Mouse (Mus musculus) urinary bladder, postnatal 4 days (tissue): ENCODE measurements around the gene Rabepk.
"Not testable (repeated sequence)": the region's sequence is repeated elsewhere in the genome, so short reads cannot be mapped to it uniquely, and the experiment has no call there.

Source experiments
- DNase-seq, 2 experiments: peaks; one replicate each; pipeline ENCODE4 v3.0.0; 2021 to 2022; ENCODE audit warnings: low spot score in 2 of 2

The Rabepk gene

DNA sequence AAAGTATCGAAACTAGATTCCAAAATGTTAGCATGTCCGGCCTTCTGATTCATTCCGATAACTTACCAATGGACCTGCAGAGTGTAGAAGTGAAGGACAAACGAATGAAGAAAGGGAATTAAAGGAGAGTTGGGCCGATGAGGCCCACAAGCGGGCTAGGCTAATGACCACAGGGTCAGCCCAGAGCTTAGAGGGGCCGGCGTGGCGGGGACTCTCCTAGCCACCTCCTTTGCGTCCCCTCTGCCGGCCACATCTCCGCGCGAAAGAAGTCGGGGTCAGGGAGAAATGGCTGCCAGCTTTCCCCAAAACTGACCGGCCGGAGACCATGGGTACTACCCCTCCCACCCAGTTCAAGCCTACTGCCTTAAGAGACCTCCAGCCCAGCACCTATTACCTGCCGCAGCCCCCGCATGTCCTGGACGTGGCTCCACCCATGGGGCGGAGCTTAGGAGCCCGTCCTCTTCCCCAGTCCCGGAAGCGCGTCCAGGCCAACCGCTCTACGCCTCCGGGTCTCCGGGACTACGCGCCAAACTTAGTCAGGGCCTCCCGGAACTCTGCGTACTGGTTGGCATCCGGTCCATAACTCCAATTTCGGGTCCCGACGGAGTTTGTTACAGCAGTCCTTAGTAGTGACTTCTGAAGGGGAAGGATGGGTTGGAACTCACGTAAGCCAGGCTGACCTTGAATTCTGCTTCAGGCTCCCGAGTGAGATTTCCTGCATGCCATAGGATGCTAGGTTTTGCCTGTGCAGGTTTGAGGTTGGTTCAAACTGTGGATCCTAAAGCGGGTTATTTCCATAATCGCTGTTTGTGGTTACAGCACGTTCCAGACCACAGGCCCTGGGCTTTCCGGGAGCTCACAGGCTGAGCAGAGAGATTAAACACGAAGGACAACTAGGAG, at the start of gene Rabepk:
Rabepk (minus strand) TSS at position 556 of the 900 bp plus-strand sequence.
- peak; percentile 75 to 83 for DNase-seq

DNA sequence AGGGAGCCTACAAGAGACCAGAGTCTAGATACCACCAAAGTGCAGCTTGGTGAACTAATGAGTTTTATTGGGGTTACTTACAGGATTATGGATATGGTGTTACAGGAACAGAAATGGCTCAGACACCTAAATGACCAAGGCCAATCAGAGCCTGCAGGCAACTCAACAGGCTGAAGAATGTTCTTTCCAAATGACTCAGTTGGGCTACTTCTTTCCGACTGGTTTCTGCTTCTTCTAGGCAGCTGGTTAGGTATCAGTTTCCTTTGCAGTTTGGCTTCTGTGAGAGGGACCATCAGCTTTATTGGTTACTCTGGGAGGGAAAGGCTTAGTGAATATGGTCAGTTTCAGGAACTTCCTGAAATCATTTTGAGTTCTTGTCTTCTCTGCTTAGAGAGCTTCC, 48.0 kb upstream of the Rabepk start:
- DNase-seq, result no peak

DNA sequence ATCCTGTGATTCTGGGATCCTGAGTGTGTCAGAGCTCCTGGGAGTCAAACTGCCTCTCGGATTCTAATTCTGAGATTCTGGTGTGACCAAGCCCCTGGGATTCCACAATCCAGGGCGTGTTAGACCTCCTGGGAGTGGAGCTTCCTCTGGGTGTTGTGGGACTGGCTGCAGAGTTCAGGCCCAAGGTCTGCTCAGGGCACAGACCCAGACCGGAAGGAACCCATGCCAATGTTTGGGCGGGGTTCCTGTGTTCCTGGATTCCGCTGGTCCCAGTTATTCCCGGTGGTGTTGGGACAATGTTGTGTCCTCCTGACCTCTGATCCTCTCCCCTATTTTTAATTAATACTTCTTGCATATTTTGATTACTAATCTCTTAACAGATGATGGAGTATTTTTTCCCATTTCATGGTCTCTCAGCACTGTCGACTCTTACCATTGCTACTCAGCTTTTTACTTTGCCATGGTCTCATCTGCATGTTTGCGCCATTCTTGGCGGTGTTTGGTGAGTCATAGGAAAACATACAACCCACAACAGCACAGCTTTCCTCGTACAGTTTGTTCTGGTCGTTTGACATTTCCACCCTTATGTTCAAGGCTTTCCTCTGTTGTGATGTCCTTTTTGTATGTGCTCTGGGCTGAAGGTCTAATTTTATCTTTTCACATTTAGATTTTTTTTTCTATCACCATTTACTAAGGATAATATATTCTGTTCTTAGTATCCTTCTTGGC, 43.7 kb upstream of the Rabepk start:
- no peak for DNase-seq

DNA sequence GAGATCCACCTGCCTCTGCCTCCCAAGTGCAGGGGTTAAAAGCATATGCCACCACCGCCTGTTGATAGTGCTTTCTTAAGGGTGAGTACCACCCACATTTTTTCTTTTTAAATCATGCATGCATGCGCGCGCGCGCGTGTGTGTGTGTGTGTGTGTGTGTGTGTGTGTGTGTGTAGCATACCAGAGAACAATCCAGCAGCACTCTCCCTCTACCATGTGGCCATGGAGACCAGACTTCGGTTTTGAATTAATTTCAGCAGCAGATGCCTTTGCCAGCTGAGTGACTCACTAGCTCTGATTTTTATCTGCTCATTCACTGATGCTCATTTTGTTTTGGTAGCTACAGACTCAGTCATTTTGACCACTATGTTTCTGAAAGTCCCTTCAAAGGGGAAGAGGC, 42.0 kb upstream of the Rabepk start:
- no peak for DNase-seq

DNA sequence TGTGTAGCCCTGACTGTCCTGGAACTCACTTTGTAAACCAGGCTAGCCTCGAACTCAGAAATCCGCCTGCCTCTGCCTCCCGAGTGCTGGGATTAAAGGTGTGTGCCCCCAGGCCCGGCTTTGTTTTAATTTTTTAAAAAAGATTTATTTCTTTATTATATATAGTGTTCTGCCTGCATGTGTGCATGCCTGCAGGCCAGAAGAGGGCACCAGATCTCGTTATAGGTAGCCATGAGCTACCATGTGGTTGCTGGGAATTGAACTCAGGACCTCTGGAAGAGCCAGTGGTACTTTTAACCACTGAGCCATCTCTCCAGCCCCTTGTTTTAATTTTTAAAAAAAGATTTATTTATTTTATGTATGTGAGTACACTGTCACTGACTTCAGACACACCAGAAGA, 40.4 kb upstream of the Rabepk start:
- DNase-seq, result not testable (repeated sequence)

DNA sequence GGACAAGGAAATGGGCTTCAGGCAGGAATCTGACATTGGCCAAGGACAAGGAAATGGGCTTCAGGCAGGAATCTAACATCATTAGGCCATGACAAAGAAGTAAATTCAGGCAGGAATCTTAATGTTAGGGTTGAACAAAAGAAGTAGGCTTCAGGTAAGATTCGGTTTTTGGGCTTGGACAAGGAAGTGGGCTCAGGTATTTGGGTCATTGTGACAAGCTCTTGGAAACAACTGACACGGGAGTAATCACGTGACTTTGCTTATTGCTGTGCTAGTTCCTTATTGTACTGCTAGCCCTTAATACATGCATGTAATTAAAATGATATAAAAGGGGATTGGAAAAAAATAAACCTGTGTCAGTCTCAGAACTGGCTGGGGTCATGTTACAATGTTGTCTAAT, 36.0 kb upstream of the Rabepk start:
- DNase-seq, result no peak

DNA sequence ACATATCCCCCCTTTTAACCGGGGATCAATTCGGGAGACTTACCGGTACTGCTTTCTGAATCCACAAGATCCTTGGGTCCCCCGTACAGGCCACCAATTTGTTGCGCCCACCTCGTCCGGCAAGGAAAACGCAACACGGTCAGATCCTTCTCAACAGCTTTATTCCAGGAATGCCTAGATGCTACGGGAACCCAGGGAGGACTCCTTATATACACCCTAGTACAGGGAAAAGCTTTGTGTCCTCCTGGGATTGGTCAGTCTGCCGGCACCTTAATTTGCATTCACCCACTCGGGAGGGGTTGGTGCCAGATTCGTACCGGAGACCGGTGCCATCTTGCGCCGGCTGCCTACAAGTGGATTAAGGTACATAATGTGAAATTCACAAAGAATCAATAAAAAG, 33.9 kb upstream of the Rabepk start:
- no peak for DNase-seq

DNA sequence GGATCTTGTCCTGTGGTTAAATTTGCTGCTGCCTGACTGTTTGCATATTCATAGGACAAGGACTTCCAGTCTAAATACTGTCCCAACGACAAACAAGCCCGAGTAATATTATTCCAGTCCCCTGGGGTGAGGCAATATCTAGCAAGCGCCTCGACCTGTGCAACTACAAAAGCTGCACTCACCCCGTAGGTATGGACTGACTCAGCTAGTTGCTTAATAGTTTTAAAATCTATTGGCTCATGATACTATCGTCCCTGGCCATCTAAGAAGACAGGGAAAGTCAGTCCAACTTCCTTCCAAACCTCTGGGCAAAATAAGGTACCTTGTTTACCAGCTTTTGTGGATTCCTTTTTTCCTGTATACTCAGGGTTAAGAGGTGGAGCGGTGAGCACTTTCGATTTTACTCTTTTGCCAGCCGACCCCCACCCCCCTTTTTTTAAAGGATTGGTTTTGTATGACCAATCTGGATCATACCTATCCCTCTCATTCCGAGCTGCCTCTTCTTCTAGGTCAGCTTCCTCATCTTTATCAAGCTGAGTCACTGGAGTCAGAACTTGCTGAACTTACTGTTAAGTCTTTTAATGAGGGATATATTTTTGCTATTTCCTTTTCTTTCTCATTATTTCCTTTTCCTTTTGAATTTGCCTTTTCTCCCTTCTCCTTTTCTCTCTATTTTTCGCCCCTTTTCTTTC, 33.2 kb upstream of the Rabepk start, which contains the start of gene Gm34653:
Gm34653 (plus strand) TSS at position 242 of the 692 bp plus-strand sequence.
- DNase-seq, result not testable (repeated sequence)

DNA sequence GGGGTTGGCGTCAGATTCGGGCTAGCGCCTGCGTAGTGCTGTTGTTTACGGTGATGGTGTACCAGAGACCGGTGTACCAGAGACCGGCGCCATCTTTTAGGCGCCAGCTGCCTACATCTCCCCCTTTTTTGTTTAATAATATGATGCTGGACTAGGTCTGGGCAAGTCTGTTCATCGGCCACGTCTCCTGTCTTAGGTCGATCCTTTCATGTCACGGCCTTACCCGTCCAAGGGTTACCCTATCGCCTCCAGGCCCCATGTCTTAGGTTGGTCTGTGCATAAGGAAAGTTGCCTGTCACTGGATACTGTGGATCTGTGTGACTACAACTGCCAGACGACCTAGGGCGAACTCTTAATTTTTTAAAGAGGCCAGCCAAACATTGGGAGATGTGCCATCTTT, 30.4 kb upstream of the Rabepk start:
- DNase-seq, result not testable (repeated sequence)

DNA sequence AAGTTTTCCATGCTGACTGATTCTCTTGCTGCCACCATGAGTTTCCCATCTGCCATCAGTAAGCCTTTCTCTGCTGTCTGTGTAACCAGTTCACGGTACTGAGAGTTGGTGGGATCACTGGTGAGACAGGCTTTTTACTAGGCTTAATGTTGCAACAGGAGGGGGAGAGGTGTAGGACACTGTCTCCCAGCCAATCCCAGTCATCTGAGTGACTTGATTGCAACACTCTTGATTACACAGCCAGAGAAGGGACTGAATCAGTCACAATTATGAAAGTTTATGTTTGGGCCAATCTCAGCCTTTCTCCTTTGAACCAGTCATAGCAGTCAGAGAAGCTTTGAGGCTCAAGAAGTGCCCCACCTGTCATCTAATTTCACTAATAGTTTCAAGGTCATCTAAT, 28.3 kb upstream of the Rabepk start:
- no peak for DNase-seq

DNA sequence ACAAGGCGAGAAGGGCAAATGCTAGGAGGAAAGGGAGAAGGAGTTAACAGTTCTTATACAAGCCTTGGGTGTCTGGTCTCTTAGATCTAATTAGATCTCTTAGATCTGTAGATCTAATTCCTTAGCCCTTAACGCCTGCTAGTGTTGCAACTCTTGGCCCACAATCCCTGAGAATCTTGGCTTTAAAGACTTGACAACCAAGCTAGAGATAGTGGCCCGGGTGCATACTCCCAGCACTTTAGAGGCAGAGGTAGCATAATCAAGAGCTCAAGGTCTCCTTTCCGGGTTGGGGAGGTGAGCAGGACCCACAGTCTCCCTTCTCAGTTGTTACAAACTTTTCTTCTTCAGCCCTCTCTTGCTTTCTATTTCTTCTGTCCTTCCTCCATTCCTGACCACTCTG, 27.9 kb upstream of the Rabepk start:
- no peak for DNase-seq

DNA sequence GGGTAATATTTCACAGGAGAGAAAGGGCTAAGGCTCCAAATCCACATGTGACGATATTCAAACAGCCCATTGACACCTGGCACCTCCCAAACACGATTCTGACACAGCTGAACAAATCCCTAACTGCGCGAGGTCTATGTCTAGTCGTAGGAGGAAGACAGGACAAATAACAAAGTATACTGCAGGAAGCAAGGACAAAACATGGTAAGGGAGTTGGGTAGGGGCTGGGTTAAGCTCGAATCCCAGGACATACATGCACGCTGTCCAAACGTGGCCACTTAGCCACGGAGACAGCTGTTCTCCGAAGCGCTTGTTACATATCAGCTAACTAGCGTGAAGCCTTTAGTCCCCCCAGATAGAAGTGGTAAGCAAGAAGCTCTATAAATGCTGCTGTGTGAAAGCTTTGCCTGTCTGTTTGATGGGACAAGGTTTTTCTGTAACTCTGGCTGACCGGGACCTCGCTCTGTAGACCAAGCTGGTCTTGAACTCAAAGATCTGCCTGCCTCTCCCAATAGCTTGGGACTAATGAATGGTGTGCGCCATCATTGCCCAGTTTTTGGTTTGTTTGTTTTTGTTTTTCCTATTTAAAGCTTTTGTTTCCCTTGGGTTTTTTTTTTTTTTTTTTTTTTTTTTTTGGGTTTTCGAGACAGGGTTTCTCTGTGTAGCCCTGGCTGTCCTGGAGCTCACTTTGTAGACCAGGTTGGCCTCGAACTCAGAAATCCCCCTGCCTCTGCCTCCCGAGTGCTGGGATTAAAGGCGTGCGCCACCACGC, 26.9 kb upstream of the Rabepk start:
- DNase-seq, result no peak

DNA sequence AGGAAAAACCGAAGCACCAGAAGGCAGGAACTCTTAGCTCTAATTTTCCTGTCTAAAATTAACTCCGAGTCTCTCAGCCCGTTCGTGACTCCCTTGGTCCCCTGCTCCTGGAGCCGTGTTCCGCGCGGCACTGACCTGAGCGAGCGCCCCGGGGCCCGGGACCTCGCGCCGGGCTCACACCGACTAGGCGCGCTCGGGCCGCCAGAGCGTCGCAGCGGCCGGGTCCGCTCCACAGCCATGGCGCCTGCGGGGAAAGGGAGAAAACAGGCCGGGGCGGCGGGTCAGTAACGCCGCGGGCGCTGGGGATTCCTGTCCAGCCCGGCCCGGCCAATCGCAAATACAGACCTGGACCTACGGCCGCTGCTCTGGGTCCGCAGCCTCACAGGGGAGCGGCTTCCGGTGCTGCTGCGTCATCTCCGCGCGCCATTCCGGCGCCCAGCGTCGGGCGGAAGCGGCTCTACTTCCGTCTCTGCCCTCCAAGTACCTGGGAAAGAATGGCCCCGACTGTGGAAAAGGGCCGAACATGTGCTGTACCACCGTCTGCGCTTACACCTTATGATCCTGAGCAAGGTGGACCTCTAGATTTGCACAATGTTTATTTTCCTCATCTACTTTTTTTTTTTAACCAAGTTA, 26.2 kb upstream of the Rabepk start, which contains the start of gene Fbxw2:
Fbxw2 (minus strand) TSS at position 485 of the 633 bp plus-strand sequence.
- peak; percentile 88 to 92 for DNase-seq

DNA sequence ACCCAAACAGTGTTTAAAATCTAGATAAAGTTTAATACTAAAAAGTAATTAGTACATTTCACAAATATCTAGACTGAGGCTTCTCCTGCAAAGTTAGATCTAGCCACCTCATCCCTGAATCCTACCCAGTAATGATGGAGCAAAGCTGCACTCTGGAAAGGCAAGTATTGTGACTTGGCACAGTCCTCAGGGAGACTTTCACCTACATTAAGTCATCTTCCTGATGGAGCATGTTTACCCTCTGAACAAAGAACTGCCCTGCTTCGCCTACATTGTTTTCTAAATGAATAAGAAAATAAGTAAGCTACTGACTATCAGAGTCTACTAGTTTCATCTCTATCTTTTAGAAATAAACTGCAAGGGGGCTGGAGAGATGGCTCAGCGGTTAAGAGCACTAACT, 18.8 kb upstream of the Rabepk start:
- no peak for DNase-seq

DNA sequence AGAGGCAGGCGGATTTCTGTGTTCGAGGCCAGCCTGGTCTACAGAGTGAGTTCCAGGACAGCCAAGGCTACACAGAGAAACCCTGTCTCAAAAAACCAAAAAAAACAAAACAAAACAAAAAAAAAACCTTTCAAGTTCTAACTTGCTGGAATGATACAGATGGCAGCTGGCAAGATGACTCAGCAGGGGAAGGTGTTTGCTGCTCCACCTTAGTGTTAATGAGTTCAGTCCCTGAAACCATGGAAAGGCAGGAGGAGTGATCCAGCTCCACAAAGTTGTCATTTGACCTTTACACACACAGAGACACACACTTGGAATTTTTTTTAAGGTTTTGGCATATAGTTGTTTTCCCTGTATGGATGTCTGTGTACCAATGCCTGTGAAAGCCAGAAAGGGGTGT, 16.2 kb upstream of the Rabepk start:
- not testable (repeated sequence) for DNase-seq

DNA sequence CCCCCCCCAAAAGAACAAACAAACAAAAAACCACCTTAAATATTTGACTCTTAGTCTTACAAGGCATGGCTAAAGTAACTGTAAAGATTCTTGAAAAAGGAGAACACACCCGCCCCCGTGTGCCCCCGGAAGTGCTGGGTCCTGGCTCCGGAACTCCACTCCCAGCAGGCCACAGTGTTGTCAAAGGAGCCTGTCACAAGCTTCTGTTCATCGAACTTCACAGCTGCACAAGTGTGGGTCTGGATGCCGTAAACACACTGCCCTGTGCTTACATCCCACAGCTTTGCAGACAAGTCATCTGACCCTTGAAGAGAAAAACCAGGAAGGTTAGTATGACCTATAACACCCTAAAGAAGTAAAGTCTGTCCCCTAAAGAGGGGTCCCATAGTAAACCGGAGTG, 13.0 kb upstream of the Rabepk start:
- no peak for DNase-seq

DNA sequence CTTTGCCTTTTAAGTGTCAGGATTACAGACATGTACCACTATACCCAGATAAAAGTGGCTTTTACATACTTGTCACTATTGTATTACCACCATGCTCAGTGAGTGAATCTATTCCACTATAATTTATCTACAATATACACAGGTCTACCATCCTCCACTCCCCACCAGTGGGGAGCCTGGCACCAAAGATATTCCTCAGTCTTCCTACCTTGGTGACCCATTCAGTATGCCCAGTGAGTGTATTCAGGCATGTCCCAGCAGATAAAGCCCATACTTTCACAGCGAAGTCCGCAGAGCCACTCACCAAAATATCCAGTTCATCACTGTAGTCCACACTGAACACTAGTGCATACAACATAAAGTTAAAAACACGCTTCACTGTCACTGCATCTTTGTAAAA, 11.1 kb upstream of the Rabepk start:
- no peak for DNase-seq

DNA sequence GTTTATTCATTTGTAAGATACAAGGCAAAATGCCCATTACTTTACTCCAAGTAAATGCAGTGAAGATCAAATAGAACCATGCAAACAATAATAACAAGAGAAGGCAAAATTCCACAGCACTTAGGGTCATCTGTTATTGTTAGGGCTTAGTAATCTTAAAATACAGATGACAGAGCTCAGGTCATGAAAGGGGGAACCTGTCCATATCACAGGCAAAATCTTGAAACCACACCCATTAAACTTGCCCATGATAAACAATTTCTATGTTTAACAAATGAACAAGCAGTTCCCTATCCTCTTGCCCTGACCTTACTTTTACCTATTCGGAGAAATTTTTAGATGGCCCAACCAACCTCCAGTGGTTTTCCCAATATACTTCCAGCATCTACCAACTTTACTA, 9.9 kb upstream of the Rabepk start:
- no peak for DNase-seq

DNA sequence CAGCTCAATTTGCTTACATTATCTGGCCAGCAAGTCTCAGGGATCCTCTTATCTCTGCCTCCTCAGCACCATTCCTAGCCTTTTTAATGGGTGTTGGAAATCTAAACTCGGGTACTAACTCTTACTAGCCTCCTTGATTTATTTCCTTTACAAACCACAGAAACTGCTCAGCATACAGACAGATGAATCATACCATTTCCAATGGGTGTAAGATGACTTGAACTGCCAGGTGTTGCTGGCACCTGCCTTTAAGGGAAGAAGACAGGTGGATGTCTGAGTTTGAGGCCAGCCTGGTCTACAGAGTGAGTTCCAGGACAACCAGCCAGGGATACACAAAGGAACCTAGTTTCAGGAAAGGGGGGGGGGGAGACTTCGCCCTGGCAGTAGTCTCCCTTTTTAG, 8.3 kb upstream of the Rabepk start:
- DNase-seq, result no peak

DNA sequence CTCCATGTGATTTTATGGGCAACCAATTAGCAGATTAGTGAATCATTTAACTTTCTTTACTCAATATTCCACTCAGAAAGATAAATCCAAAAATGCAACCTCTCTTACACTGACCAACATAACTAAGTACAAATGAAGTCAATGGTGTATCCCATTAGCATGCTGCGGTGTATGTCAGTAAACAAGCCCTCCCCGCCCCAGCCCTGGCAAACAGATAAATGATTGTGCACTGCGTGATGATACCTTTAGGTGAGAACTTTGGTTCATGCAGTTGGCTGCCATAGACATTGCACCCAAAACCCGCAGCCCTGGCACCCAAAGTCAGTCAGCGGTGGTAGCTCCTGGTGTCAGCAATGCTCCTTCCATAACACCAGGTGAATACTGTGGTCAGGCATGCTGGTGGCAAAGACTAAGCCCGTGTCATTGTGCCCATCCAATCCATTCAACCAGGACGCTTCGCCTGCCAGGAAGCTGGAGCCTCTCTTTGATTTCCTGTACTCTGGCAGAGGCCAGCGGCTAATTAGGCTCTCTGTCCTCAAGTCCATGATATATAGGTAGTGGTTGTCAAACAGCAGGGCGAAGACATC, 5.7 kb upstream of the Rabepk start:
- DNase-seq, result no peak

DNA sequence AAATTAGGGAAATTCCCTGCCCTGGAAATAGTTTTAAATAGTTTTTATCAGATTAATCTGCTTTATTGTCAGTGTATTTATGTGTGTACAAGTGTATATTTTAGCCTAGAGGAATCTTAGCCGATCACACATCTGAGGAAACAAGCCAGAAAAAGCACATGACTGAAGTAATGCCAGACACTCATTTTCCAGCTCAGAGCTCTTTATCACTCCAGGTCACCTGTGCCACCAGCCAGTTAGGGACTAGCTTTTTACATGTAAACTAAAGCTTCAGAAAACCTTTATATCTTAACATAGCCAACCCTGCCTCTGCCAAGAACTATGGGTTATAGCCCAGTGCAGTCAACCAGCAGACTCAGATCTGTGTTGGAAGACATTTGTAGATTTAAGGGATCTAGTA, 5.1 kb upstream of the Rabepk start:
- DNase-seq, result no peak
